Mouse (Mus musculus) ES-Bruce4 (cell line): ENCODE data around the gene Cfp. TPM values are rescaled to one million over a fixed set of nuclear protein-coding genes. Genes with fewer than 3 reads are reported as not detected.
A peak's percentile ranks its signal among the peaks of the same experiment; 100 is the strongest.

Experiments used
- H3K27ac ChIP-seq: 2 replicates; pipeline ENCODE4 v1.5.1; 2012; ENCODE audit warnings: low read length, inconsistent platforms; ENCODE audit not compliant: insufficient read depth
- H3K27me3 ChIP-seq: 2 replicates; pipeline ENCODE4 v1.6.1; 2012; ENCODE audit warnings: mild to moderate bottlenecking, low read length, inconsistent platforms; ENCODE audit not compliant: control insufficient read depth, poor library complexity, insufficient read depth, severe bottlenecking
- H3K36me3 ChIP-seq: 2 replicates; pipeline ENCODE4 v1.6.1; 2012; ENCODE audit warnings: inconsistent platforms, mild to moderate bottlenecking, low read length, moderate library complexity; ENCODE audit not compliant: control insufficient read depth, poor library complexity, insufficient read depth, severe bottlenecking
- H3K4me1 ChIP-seq: one replicate; pipeline ENCODE4 v1.8.1; 2011; ENCODE audit warnings: low read length; ENCODE audit not compliant: control insufficient read depth, insufficient read depth
- H3K4me3 ChIP-seq: 2 replicates; pipeline ENCODE4 v1.5.1; 2011; ENCODE audit warnings: low read depth, mild to moderate bottlenecking, low read length
- H3K9ac ChIP-seq: 2 replicates; pipeline ENCODE4 v1.6.1; 2012; ENCODE audit warnings: low read depth, mild to moderate bottlenecking, inconsistent platforms; ENCODE audit not compliant: poor library complexity, severe bottlenecking
- H3K9me3 ChIP-seq: replicated peaks from 2 replicates; pipeline ENCODE4 v1.6.1; 2012; ENCODE audit warnings: mild to moderate bottlenecking, low read length, inconsistent platforms; ENCODE audit not compliant: control insufficient read depth, poor library complexity, insufficient read depth, severe bottlenecking
- CTCF ChIP-seq: IDR thresholded peaks from one replicate; pipeline ENCODE4 v1.8.1; 2011; ENCODE audit warnings: low read depth, low read length
- EP300 ChIP-seq: IDR thresholded peaks from 2 replicates; pipeline ENCODE4 v1.6.1; 2011; ENCODE audit warnings: low read depth, low read length; ENCODE audit not compliant: insufficient read depth
- POLR2A ChIP-seq: IDR thresholded peaks from one replicate; pipeline ENCODE4 v1.8.1; 2011; ENCODE audit warnings: low read length; ENCODE audit not compliant: insufficient read depth
- polyA plus RNA-seq: library from polyadenylated mRNA; stranded (reverse); fragments of >200 nt; gene quantifications from 2 replicates; pipeline ENCODE4 v1.2.4, GENCODE M21; 2011; ENCODE audit warnings: low read depth; ENCODE audit not compliant: missing spikeins, insufficient read depth, insufficient read length

Cfp gene
- polyA plus RNA-seq, 1 experiment, result 5.2 TPM

DNA sequence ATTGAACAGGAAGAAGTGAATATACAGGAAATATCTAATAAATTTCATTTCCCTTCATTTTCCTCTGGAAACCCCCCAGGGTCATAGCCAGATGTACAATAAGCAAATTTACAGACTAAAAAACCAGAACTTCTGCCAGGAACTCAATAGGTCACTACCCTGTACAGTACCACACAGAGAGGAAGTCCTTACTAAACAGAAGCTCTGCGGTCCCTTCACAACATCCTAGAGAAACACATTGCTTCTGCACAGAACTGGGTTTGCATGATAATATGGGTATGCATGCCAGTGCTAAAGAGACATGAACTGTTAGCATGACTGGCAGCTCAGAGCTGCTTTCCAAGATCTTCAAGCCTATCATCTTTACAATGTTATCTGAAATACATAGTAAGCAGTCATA, 1.5 kb downstream of the Cfp start:
- H3K27ac ChIP-seq, result no peak overlapping the region
- no peak overlapping the region for H3K9ac ChIP-seq
- no peak overlapping the region for H3K4me3 ChIP-seq
- H3K27me3 ChIP-seq, result no peaks in the 10 kb centered on the region
- no peak for TF ChIP-seq EP300
- no peak for TF ChIP-seq POLR2A
- TF ChIP-seq CTCF, result no peak
- H3K4me1 ChIP-seq, result peaks cover 2% of the 10 kb centered on the region
- H3K36me3 ChIP-seq, result peaks cover 3% of the 10 kb centered on the region; the same call in 1 of the 2 replicates
- no peaks in the 10 kb centered on the region for H3K9me3 ChIP-seq

DNA sequence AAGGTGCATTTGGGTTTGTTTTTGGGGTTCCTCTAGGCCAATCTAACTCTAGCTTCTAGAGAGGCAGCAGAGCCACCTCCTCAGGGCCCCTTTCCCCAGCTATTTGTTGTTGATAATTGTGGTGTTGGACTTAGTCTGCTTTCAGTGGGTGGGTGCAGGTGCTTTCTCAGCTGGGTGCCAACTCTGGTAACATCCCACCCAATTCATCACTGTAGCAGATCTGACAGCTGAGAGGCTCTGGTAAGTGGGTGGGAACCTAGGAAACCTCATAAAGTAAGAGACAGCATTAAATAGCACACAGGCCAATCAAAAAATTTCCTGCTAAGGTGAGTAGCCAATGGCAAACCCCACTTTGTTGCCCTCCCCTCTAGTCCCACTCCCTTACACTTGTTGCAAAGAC, 6.4 kb downstream of the Cfp start:
- H3K4me1 ChIP-seq, result no peaks in the 10 kb centered on the region
- no peaks in the 10 kb centered on the region for H3K27me3 ChIP-seq
- TF ChIP-seq CTCF (no peak), EP300 (no peak), POLR2A (no peak)
- 0 out of 2 replicates have a peak, but pooled peaks cover 3% of the 10 kb centered on the region for H3K36me3 ChIP-seq
- H3K9me3 ChIP-seq, result no peaks in the 10 kb centered on the region
- no peak overlapping the region for H3K9ac ChIP-seq
- no peak overlapping the region for H3K4me3 ChIP-seq
- no peak overlapping the region for H3K27ac ChIP-seq

DNA sequence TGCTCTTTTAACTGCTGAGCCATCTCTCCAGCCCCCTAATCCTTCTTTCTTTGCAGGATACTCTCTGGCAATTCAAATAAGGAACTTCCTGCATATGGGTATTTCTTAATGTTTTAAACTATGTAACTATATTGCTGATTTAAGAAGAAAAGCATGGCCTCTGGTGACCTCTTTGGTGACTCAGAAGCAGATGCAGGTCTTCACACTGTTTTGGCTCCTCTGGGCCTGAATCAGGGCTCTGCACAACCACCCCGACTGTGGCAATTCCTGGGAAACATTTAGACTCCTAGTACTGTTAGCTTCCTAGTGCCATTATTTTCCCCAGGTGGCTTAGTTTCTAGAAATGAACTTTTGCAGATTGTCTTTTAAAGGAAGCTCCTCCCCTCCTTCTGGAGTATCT, 7.8 kb downstream of the Cfp start:
- 0 out of 2 replicates have a peak, but pooled peaks cover 3% of the 10 kb centered on the region for H3K36me3 ChIP-seq
- no peaks in the 10 kb centered on the region for H3K9me3 ChIP-seq
- H3K9ac ChIP-seq, result no peak overlapping the region
- no peak for TF ChIP-seq EP300
- no peaks in the 10 kb centered on the region for H3K27me3 ChIP-seq
- no peak overlapping the region for H3K4me3 ChIP-seq
- no peaks in the 10 kb centered on the region for H3K4me1 ChIP-seq
- no peak overlapping the region for H3K27ac ChIP-seq

DNA sequence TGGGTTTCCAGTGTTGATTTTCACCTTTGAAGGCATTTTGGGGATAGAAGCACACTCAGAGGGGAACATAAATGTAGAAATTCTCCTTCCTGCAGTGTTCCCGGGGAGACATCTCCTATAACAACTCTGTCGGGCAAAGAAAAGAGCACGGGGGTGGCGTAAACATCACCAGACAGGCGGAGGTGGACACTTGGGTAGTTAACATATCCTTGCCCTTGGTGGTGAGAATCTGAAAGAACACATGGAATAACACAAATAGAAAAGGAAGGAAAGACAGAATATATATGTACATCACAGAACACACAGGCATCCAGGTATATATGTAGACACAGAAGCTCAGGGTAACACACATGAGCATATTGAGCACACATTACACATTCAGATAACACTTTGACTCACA, 10.0 kb downstream of the Cfp start:
- no peaks in the 10 kb centered on the region for H3K27me3 ChIP-seq
- TF ChIP-seq EP300 (no peak), CTCF (no peak), POLR2A (no peak)
- no peaks in the 10 kb centered on the region for H3K9me3 ChIP-seq
- no peak overlapping the region for H3K27ac ChIP-seq
- no peaks in the 10 kb centered on the region for H3K4me1 ChIP-seq
- no peak overlapping the region for H3K9ac ChIP-seq
- no peak overlapping the region for H3K4me3 ChIP-seq
- no peaks in the 10 kb centered on the region for H3K36me3 ChIP-seq

GRCm38 (mm10) chrX:20920844-20921364, 10.5 kb downstream of the Cfp start, which contains the start of gene Syn1:
Syn1 (minus strand) TSS chrX:20921004.
- H3K9me3 ChIP-seq, result no peaks in the 10 kb centered on the region
- H3K27ac ChIP-seq, result no peak within 1 kb of the TSS
- H3K27me3 ChIP-seq, result no peaks in the 10 kb centered on the region
- H3K36me3 ChIP-seq, result no peaks in the 10 kb centered on the region
- no peak for TF ChIP-seq EP300
- peak within 1 kb of the TSS; percentile 46 for H3K9ac ChIP-seq
- no peaks in the 10 kb centered on the region for H3K4me1 ChIP-seq
- H3K4me3 ChIP-seq, result peak within 1 kb of the TSS; percentile 63

- Histone ChIP-seq H3K36me3 (no peaks in the 10 kb centered on the region), H3K27me3 (no peaks in the 10 kb centered on the region), H3K4me1 (no peaks in the 10 kb centered on the region), H3K9ac (peak overlapping the region; percentile 46), H3K27ac (no peak overlapping the region), H3K9me3 (no peaks in the 10 kb centered on the region), H3K4me3 (peak overlapping the region; percentile 63)
- TF ChIP-seq EP300 (no peak), POLR2A (no peak), CTCF (no peak)
Measured at GRCm38 (mm10) chrX:20920249-20920843, 11.0 kb downstream of the Cfp start.
